Mouse (Mus musculus) left cerebral cortex, adult 18-20 months (tissue): Measurements from ENCODE around the gene Six5. TPM values are rescaled to one million over a fixed set of nuclear protein-coding genes. Genes with fewer than 3 reads are reported as not detected.
"Not testable (repeated sequence)": the region's sequence is repeated elsewhere in the genome, so short reads cannot be mapped to it uniquely, and the experiment has no call there.

Experiments used
- DNase-seq, 2 experiments: peaks; one replicate each; pipeline ENCODE4 v3.0.0; 2021 to 2022; ENCODE audit warnings: low spot score in 2 of 2, mixed read lengths in 1 of 2
- long read RNA-seq, 2 experiments: library from polyadenylated mRNA; stranded (forward); transcript quantifications; one replicate each; pipeline ENCODE4 v2.0.0; 2021
- total RNA-seq, 2 experiments: library from RNA; stranded (reverse); gene quantifications; 2 replicates each; pipeline ENCODE4 v1.2.3; 2021

Gene Six5
- total RNA-seq, result 1 to 10 TPM; 2.3 to 3.0 TPM
- long read RNA-seq, experiment 1, partial matches to known transcripts, result 1 of 3 reads
- long read RNA-seq, experiment 1, other reads (novel, unspliced or antisense), result 0 of 3 reads
- long read RNA-seq, experiment 2, partial matches to known transcripts, result 1 of 2 reads
- long read RNA-seq, experiment 2, other reads (novel, unspliced or antisense), result 0 of 2 reads

DNA sequence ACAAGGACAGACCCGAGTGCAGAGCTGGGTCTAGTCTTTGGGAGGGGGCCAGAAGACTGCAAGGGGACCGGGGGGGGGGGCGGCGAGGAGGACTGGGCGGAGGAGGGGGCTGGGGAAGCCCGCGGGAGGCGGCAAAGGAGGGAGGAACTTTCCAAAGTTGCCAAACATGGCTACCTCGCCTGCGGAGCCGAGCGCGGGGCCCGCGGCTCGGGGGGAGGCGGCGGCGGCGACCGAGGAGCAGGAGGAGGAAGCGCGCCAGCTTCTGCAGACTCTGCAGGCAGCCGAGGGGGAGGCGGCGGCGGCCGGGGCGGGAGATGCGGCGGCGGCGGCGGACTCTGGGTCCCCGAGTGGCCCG, at the start of gene Six5:
Gene Six5 (plus strand): TSS at position 124 of the 355 bp plus-strand sequence.
- peak in 1 of 2 experiments; percentile 47 for DNase-seq

DNA sequence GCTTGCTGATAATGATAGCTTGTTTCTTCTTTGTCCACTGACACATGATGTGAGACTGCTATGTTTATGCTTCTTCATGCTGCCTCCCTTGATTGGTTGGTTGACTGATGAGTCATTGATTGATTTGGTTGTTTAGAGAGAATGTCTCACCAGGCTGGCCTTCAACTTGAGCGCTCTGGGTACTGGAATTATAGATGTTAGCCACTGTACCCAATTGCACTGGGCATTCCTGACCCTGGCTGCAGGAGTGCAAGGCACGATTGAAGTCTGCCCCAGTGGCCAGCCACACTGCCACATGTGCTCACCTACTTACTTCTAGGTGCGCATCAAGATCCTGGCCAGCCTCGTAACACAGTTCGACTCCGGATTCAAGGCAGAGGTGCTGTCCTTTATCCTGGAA, 49.8 kb upstream of the Six5 start:
- no peak for DNase-seq

DNA sequence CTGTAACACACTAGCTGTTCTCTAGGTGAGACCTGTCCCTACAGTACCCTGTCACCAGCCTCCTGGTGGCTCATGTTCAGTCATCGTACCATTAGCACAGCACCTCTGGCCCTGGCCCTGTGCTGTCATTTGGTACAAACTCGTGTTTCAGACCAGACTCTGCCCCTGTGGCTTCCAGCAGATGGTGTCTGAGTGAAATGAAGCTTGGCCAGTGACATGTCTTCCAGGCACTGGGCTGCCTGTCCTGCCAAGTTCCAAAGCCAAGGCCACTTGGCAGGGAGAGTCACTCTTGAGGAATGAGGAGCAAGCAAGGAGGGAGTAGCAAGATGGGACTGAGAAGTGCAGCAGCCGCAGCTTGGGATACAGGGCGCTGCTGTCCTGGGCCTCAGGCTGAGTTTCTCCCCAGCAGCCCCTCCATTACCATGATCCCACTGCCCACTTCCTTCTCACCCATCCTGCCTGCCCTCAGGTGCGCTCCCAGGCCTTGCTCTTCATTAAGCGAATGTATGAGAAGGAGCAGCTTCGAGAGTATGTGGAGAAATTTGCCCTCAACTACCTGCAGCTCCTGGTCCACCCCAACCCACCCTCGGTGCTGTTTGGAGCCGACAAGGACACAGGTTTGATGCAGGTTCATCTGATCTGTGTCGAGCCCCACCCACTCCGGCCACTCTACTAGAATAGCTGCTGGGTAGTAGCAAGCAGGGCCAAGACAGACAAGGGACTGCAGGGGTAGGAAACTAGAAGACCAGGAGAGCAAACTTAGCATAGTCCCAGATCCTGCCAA, 47.9 kb upstream of the Six5 start:
- no peak for DNase-seq

DNA sequence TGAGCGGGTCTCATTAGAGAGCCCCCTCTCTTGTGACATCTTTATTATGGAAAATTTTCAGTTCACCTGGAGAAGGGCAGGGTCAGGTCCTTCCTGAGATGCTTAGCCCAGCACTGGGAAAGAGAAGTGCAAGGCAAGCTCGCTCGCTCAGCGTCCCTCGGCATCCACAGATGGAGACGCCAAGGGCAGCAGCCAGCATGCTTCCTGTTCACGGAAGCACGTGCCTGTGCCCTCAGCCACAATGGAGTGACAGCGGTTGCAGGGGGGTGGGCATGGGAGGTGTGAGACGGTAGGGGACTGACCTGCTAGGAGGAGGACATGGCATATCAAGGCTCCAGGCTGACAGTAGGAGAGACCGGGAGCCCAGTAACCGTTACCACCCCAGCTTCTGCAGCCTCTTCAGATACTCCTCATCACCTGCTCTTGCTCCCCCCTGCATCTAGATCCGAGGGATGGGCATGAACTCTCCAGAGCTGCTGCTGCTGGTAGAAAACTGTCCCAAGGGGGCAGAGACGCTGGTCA, 46.3 kb upstream of the Six5 start:
- DNase-seq, result no peak

DNA sequence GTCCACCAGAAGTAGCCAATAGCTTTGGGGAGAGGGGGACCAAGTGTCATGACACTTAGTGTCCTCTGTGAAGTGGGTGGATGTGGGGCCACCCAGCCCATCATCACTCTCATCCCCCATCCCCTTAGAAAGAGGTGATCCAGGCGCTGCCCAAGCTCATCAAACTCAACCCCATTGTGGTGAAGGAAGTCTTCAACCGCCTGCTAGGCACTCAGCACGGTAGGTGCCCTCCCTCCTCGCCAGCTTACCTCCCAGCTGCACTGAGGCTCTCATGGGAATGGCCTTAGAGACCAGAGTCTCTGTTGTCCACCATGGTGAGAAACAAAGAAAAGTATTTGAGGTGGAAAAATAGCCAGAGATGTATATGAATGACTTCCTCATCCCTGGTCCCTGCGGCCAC, 45.1 kb upstream of the Six5 start:
- DNase-seq, result no peak

GRCm38 (mm10) chr7:19050172-19050571, 44.2 kb upstream of the Six5 start:
- peak; percentile 36 to 70 for DNase-seq

DNA sequence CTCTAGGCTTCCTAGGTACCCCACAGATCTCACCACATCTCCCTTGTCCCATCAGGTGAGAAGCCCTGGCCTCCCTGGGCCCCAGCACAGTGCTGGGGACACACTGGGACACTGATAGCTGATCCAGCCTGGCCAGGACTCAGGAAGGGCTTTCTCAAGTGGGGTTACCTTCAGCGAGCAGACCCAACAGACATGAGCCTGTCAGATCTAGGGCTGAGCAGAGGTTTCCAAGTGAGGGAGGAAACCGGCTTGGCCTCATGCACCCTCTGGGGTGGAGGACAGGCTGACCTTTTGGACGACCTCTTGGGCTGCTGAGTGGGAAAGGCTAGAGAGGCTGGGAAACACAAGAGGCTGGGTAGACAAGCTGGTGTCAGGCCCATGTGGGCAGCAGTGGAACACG, 43.2 kb upstream of the Six5 start:
- no peak for DNase-seq

DNA sequence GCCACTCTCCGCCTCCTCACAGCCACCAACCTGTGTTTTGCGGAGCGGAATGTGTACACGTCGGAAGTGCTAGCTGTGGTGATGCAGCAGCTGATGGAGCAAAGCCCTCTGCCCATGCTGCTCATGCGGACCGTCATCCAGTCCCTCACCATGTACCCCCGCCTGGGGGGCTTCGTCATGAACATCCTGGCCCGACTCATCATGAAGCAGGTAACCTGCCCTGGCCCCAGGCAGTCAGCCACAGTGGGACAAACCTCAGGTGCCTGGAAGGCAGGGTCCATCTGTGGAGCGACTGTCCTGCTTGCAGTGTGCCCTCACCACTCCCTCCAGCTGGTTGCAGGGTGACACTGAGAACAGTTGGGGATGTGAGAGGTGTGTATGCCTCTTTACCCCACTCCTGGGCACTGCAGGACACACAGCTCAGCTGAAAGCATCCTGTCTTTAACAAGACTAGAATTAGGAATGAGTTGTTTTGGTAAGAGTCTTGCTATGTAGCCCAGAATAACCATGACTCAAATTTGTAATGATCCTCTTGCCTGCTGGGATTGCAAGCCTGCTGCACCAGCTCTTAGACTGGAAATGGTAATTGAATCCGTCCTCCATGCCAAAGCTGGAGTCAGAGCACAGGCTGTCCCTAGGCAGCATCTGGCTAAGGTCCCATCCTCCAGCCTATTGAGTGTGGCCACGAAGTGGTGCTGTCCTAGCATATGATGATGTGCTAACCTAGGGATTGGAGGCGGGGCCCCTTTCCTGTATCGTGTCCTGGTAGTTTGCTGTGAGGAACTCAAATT, 41.9 kb upstream of the Six5 start:
- peak; percentile 60 to 73 for DNase-seq

DNA sequence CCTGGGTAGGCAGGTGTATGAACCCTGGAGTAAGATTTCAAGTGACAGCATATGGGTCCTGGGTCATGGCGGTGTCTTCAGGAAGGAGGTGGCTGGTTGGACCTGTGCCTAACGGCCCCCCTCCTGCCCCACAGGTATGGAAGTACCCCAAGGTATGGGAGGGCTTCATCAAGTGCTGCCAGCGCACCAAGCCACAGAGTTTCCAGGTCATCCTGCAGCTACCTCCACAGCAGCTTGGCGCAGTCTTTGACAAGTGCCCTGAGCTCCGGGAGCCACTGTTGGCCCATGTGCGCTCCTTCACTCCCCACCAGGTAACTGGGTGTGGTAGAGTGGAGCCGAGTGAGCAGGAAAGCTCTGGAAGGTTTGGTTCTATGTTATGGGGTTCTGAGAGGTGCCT, 41.3 kb upstream of the Six5 start:
- no peak for DNase-seq

DNA sequence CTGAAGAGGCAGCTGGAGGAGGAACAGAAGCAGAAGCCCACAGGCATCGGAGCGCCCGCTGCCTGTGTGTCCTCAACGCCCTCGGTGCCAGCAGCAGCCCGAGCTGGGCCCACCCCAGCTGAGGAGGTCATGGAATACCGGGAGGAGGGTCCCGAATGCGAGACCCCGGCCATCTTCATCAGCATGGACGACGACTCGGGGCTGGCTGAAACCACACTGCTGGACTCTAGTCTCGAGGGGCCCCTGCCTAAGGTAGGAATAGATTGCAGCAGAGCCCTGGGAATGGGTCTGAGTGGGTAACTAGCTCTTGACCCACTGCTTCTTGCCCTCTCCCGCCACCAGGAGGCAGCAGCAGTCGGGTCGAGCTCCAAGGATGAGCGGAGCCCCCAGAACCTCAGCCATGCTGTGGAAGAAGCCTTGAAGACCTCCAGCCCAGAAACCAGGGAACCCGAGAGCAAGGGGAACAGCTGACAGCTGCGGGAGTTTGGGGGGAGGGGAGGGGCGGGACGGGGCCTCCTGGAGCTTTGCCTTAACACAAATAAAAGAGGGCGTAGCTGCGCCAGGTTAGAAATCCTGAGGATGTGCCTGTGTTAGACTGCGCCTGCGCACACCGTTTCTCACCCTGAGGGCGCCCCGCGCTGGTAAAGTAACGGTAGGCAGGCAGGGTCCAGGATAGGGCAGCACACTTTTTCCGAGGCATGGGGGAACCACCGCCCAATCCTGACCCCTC, 40.2 kb upstream of the Six5 start, which contains the start of gene Rsph6a:
Gene Rsph6a (plus strand): TSS at position 644 of the 730 bp plus-strand sequence.
- peak in 1 of 2 experiments; percentile 39 for DNase-seq

- no peak for DNase-seq
These were observed 39.7 kb upstream of the Six5 start for GRCm38 (mm10) chr7:19054777-19055076.

DNA sequence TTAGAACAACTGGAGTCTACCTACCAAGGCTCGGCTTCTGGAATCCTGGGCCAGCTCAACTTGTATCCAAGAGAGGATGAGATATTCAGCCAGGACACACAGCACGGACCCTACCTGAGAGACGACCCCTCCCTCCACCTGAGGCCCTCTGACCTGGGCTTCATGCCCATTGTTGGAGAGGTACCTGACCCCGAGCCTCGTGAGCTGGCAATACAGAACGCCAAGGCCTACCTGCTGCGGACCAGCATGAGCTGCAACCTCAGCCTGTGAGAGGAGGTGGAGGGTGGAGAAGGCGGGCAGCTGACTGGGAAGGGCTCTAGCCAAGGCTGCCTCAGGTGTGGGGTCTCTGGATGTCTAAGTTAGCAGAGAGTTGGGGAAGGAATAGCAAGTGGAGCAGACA, 39.3 kb upstream of the Six5 start:
- DNase-seq, result no peak

- DNase-seq, result no peak
These were observed 37.0 kb upstream of the Six5 start for GRCm38 (mm10) chr7:19057405-19057804.

- no peak for DNase-seq
These were observed 28.5 kb upstream of the Six5 start for GRCm38 (mm10) chr7:19065896-19066295.

- no peak for DNase-seq
These were observed 27.3 kb upstream of the Six5 start for GRCm38 (mm10) chr7:19067063-19067462.

- DNase-seq, result no peak
These were observed 26.5 kb upstream of the Six5 start for GRCm38 (mm10) chr7:19067935-19068334.

GRCm38 (mm10) chr7:19068707-19069106, 25.7 kb upstream of the Six5 start:
- peak; percentile 67 to 68 for DNase-seq

DNA sequence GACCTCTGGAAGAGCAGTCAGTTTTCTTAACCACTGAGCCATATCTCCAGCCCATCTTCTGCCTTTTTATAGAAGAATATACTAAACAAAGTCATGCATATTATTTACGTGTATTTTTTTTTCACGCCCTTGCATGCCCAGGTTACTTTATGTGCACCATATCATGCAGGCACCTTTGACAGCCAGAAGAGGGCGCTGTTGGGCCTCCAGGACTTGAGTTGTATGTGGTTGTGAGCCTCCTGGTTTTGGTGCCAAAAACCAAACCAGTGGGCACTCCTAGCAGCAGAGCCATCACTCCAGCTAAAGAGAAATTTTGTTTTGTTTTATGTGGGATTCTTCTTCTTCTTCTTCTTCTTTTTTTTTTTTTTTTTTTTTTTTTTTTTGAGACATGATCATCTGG, 24.9 kb upstream of the Six5 start:
- no peak for DNase-seq

GRCm38 (mm10) chr7:19071024-19071423, 23.4 kb upstream of the Six5 start:
- not testable (repeated sequence) for DNase-seq

DNA sequence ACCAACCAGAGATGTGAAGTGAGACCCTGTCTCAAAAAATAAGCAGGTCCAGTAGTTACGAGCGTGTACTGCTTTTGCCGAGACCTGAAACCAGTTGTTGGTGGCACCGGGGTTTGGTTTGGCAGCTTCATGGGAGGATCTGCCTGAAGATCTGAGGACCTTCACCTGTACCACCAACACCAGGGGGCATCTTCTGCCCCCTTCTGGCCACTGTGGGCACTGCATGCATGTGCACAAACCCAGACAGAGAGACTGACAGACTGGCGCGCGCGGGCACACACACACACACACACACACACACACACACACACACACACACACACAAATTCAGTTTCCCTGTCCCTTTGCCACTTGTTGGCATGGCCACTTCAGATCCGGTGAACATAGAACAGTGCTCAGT, 20.9 kb upstream of the Six5 start:
- DNase-seq, result no peak

GRCm38 (mm10) chr7:19074494-19074893, 19.9 kb upstream of the Six5 start:
- DNase-seq, result no peak
